In genomic region chr9:40530536-40530935, GRCm38 (mm10) we compare ENCODE assay signal across 9 mouse cellular contexts. TPM values are rescaled to one million over a fixed set of nuclear protein-coding genes. Genes with fewer than 3 reads are reported as not detected.
DNase-seq lines count a peak whose midpoint lies in the region; ATAC-seq and TF ChIP-seq lines count a peak whose summit lies in the region.
"Had no signal": no experiment of that assay in that cellular context is flagged by ENCODE, and none has a peak within 500 bp of the region (broad histone marks: within the 10 kb centered on the region; RNA-seq: fewer than 3 reads in every experiment).

No protein-coding gene starts in this region.

- H3K27ac ChIP-seq in lung, postnatal 0 days (ENCODE audit: low read length) = no peak overlapping the region
- H3K27ac ChIP-seq in limb, embryonic 14.5 days (replicated peaks; ENCODE audit: low read depth, low read length) = no peak overlapping the region
- H3K27ac ChIP-seq in stomach, embryonic 14.5 days (ENCODE audit: low read length) = no peak overlapping the region

- H3K36me3 ChIP-seq in lung, postnatal 0 days (ENCODE audit: insufficient read depth, low read length) = no peaks in the 10 kb centered on the region
- no peaks in the 10 kb centered on the region for H3K36me3 ChIP-seq in limb, embryonic 14.5 days (ENCODE audit: control insufficient read depth, insufficient read depth, low read length)
- H3K36me3 ChIP-seq in stomach, embryonic 14.5 days (ENCODE audit: control insufficient read depth, insufficient read depth, low read length) = no peaks in the 10 kb centered on the region

- peak; percentile 32 for DNase-seq in cerebellum, adult 8-10 months
- DNase-seq in cerebellum, adult 11-12 months = no peak
- DNase-seq in lung, postnatal 0 days (ENCODE audit: low spot score) = no peak
- DNase-seq in lung, adult 18-20 months = no peak
- DNase-seq in limb, embryonic 14.5 days (ENCODE audit: low spot score) = no peak
- no peak for DNase-seq in frontal cortex, postnatal 36 days (ENCODE audit: low spot score in 2 of 2)

- no peak for TF ChIP-seq POLR2A in limb, embryonic 14.5 days (IDR thresholded peaks at IDR 0.05; ENCODE audit: borderline replicate concordance, extremely low read depth, insufficient read depth, insufficient read length)

- peak overlapping the region; percentile 30; the same call in 1 of the 2 replicates for H3K4me3 ChIP-seq in lung, postnatal 0 days (ENCODE audit: low read depth, low read length)
- H3K4me3 ChIP-seq in limb, embryonic 14.5 days (replicated peaks; ENCODE audit: low read length) = peak overlapping the region; percentile 46
- H3K4me3 ChIP-seq in stomach, embryonic 14.5 days (ENCODE audit: low read depth, low read length) = peak overlapping the region; percentile 34
- H3K4me3 ChIP-seq: myocyte had no signal

- peak overlapping the region; percentile 58; the same call in 1 of the 2 replicates for H3K4me2 ChIP-seq in lung, postnatal 0 days (replicated peaks; ENCODE audit: low read depth, low read length)
- peak overlapping the region; percentile 83 for H3K4me2 ChIP-seq in limb, embryonic 14.5 days (replicated peaks; ENCODE audit: low read depth, low read length, severe bottlenecking)
- H3K4me2 ChIP-seq in stomach, embryonic 14.5 days (replicated peaks; ENCODE audit: low read depth, low read length) = peak overlapping the region; percentile 94

- no peaks in the 10 kb centered on the region for H3K9me3 ChIP-seq in lung, postnatal 0 days (ENCODE audit: low read length)
- H3K9me3 ChIP-seq in limb, embryonic 14.5 days (ENCODE audit: control insufficient read depth, low read length) = no peaks in the 10 kb centered on the region
- no peaks in the 10 kb centered on the region for H3K9me3 ChIP-seq in stomach, embryonic 14.5 days (ENCODE audit: control insufficient read depth, low read depth, low read length)

- no peaks in the 10 kb centered on the region for H3K4me1 ChIP-seq in lung, postnatal 0 days (ENCODE audit: insufficient read depth, low read depth, low read length)
- H3K4me1 ChIP-seq in limb, embryonic 14.5 days (ENCODE audit: control insufficient read depth, insufficient read depth, low read length) = peaks cover 4% of the 10 kb centered on the region; the same call in 1 of the 2 replicates
- H3K4me1 ChIP-seq in stomach, embryonic 14.5 days (ENCODE audit: control insufficient read depth, insufficient read depth, low read length) = 0 out of 2 replicates have a peak, but pooled peaks cover 3% of the 10 kb centered on the region

- WGBS in lung, postnatal 0 days = 64% methylated on average over 8 of the region's 8 CpGs
- WGBS in limb, embryonic 14.5 days = 57% methylated on average over 8 of the region's 8 CpGs
- 66% methylated on average over 8 of the region's 8 CpGs for WGBS in stomach, embryonic 14.5 days

- no peak for ATAC-seq in lung, postnatal 0 days
- ATAC-seq in limb, embryonic 14.5 days (ENCODE audit: low FRiP score, low read depth) = no peak
- ATAC-seq in stomach, embryonic 14.5 days (ENCODE audit: insufficient number of reproducible peaks, insufficient read depth, low FRiP score, low read depth) = no peak
- no peak for ATAC-seq in erythroid progenitor cell, adult 5-6 weeks (replicated peaks; ENCODE audit: low FRiP score, poor library complexity, severe bottlenecking)

- no peak overlapping the region for H3K9ac ChIP-seq in lung, postnatal 0 days (replicated peaks; ENCODE audit: low read depth)
- peak overlapping the region; percentile 55; the same call in 1 of the 2 replicates for H3K9ac ChIP-seq in limb, embryonic 14.5 days (ENCODE audit: low read depth, low read length, severe bottlenecking)
- no peak overlapping the region for H3K9ac ChIP-seq in stomach, embryonic 14.5 days (replicated peaks; ENCODE audit: low read depth, low read length)

- TF ChIP-seq EP300 in lung, postnatal 0 days (IDR thresholded peaks at IDR 0.05) = no peak

- H3K27me3 ChIP-seq in lung, postnatal 0 days (replicated peaks; ENCODE audit: insufficient read depth, low read length) = peaks cover 12% of the 10 kb centered on the region; the same call in 1 of the 2 replicates
- peaks cover 12% of the 10 kb centered on the region for H3K27me3 ChIP-seq in limb, embryonic 14.5 days (ENCODE audit: control insufficient read depth, insufficient read depth, low read length)
- no peaks in the 10 kb centered on the region for H3K27me3 ChIP-seq in stomach, embryonic 14.5 days (ENCODE audit: control insufficient read depth, insufficient read depth, low read length)

- no peak for TF ChIP-seq CTCF in lung, postnatal 0 days (IDR thresholded peaks at IDR 0.05)

RNA-seq across cellular contexts. Expression of gene Gramd1b, which starts 0.6 kb away (rescaled TPM):
- 2.2 and 3.0 TPM in 2 replicates for polyA plus RNA-seq in lung, postnatal 0 days (2015; fragmentation: Nextera tagmentation; extraction: Ambion mirVana)
- 11.3 and 13.2 TPM in 2 replicates for polyA plus RNA-seq in limb, embryonic 14.5 days (2012; rRNA removed)
- polyA plus RNA-seq in limb, embryonic 14.5 days (2014; fragmentation: Nextera tagmentation; extraction: Ambion mirVana) = 2.9 and 3.6 TPM in 2 replicates
- polyA plus RNA-seq in stomach, embryonic 14.5 days (2014; fragmentation: Nextera tagmentation; extraction: Ambion mirVana) = 3.8 and 7.3 TPM in 2 replicates
- total RNA-seq in erythroid progenitor cell, adult 5-6 weeks (2015; ENCODE audit: low replicate concordance) = 5.4 and 12.3 TPM in 2 replicates
- 1.1 and 1.7 TPM in 2 replicates for total RNA-seq in erythroid progenitor cell, adult 5-6 weeks (2017; ENCODE audit: low replicate concordance)
